Mouse (Mus musculus): ENCODE measurements around the gene Sdr42e1.

Sdr42e1 gene

GRCm38 (mm10) chr8:117673430-117673830 lies at the start of gene Sdr42e1:
TSS of gene Sdr42e1 (minus strand) at chr8:117673689.
- peak in 1 of 2 experiments; percentile 3 for DNase-seq

- DNase-seq, result no peak
Observed at GRCm38 (mm10) chr8:117718152-117718860, 44.8 kb upstream of the Sdr42e1 start.

- no peak for DNase-seq
Observed at GRCm38 (mm10) chr8:117715896-117716295, 42.4 kb upstream of the Sdr42e1 start.

- no peak for DNase-seq
Observed at GRCm38 (mm10) chr8:117714604-117715003, 41.1 kb upstream of the Sdr42e1 start.

- DNase-seq, result no peak
Observed at GRCm38 (mm10) chr8:117712226-117712625, 38.7 kb upstream of the Sdr42e1 start.

GRCm38 (mm10) chr8:117706141-117706540 lies 32.7 kb upstream of the Sdr42e1 start:
- DNase-seq, result no peak

- DNase-seq, result no peak
Observed at GRCm38 (mm10) chr8:117702701-117703100, 29.2 kb upstream of the Sdr42e1 start.

- DNase-seq, result no peak
Observed at GRCm38 (mm10) chr8:117701859-117702258, 28.4 kb upstream of the Sdr42e1 start, which contains the start of gene Hsd17b2. TSS of gene Hsd17b2 (plus strand) at chr8:117701904.

GRCm38 (mm10) chr8:117701246-117701645 lies 27.8 kb upstream of the Sdr42e1 start:
- DNase-seq, result no peak

GRCm38 (mm10) chr8:117700699-117701098 lies 27.2 kb upstream of the Sdr42e1 start:
- DNase-seq, result no peak

GRCm38 (mm10) chr8:117697248-117697647 lies 23.8 kb upstream of the Sdr42e1 start:
- DNase-seq, result peak; percentile 15 to 40

- DNase-seq, result no peak
Observed at GRCm38 (mm10) chr8:117695636-117696035, 22.1 kb upstream of the Sdr42e1 start.

- no peak for DNase-seq
Observed at GRCm38 (mm10) chr8:117692131-117692530, 18.6 kb upstream of the Sdr42e1 start.

- no peak for DNase-seq
Observed at GRCm38 (mm10) chr8:117687890-117688289, 14.4 kb upstream of the Sdr42e1 start.

- no peak for DNase-seq
Observed at GRCm38 (mm10) chr8:117684504-117684903, 11.0 kb upstream of the Sdr42e1 start.

- no peak for DNase-seq
Observed at GRCm38 (mm10) chr8:117683925-117684472, 10.5 kb upstream of the Sdr42e1 start.

- no peak for DNase-seq
Observed at GRCm38 (mm10) chr8:117678650-117679049, 5.2 kb upstream of the Sdr42e1 start.

GRCm38 (mm10) chr8:117677011-117677410 lies 3.5 kb upstream of the Sdr42e1 start:
- no peak for DNase-seq

- no peak for DNase-seq
Observed at GRCm38 (mm10) chr8:117676460-117676859, 3.0 kb upstream of the Sdr42e1 start.

- DNase-seq, result no peak
Observed at GRCm38 (mm10) chr8:117675171-117675570, 1.7 kb upstream of the Sdr42e1 start.

- DNase-seq, result no peak
Observed at GRCm38 (mm10) chr8:117672558-117672957, 931 bp downstream of the Sdr42e1 start.

- DNase-seq, result no peak
Observed at GRCm38 (mm10) chr8:117670461-117670860, 3.0 kb downstream of the Sdr42e1 start.

- no peak for DNase-seq
Observed at GRCm38 (mm10) chr8:117667349-117668124, 6.0 kb downstream of the Sdr42e1 start.
